Mouse (Mus musculus): Measurements from ENCODE around the gene Rhno1.

DNA sequence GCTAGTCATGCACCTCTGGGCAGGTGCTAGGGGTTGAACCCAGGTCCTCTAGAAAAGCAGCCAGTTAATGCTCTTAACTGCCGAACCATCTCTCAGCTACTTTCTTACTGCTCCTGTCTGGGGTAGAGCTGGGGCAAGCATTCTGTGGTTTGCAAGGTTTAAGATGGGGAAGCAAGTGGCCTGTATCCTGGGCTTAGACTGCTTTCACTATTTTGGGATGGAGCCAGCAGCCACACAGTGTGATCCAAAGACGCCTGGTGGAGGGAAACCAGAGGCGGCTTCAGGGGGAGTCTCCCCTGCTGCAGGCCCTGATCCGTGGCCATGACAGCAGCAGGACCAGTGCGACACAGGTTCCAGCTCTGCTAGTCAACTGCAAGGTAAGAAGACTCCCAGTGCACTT, 42.0 kb upstream of the Rhno1 start:
- TF ChIP-seq USF1 (IDR thresholded peaks at IDR 0.05; ENCODE audit: low read depth) (no peak), CTCF (IDR thresholded peaks at IDR 0.05; ENCODE audit: control insufficient read depth, insufficient read depth, insufficient read length) (no peak), MYOG (IDR thresholded peaks at IDR 0.05; ENCODE audit: control insufficient read depth, extremely low read depth, insufficient read length) (no peak), CEBPB (IDR thresholded peaks at IDR 0.05; ENCODE audit: low read depth) (no peak), MAX (IDR thresholded peaks at IDR 0.05) (no peak), MYOD1 (IDR thresholded peaks at IDR 0.05; ENCODE audit: control insufficient read depth, insufficient read length, low read depth) (no peak), FOSL1 (IDR thresholded peaks at IDR 0.05; ENCODE audit: insufficient read depth, low read length, poor library complexity, severe bottlenecking) (no peak)

Data from C2C12 (cell line).